In genomic region chr9:18002557-18002956, GRCm38 (mm10) we compare ENCODE assay signal across 13 mouse cellular contexts.
DNase-seq lines count a peak whose midpoint lies in the region; ATAC-seq lines count a peak whose summit lies in the region.
"Had no signal": no experiment of that assay in that cellular context is flagged by ENCODE, and none has a peak within 500 bp of the region (broad histone marks: within the 10 kb centered on the region; RNA-seq: fewer than 3 reads in every experiment).

No protein-coding gene starts in this region.

- DNase-seq in left cerebral cortex, adult 18-20 months (ENCODE audit: low spot score in 2 of 2) = peak; percentile 10 to 22
- DNase-seq in left cerebral cortex, postnatal 36 days (ENCODE audit: low spot score in 2 of 2) = no peak
- DNase-seq in brain, embryonic 18.5 days (ENCODE audit: low read depth, low spot score) = peak; percentile 26
- peak; percentile 4 for DNase-seq in forelimb bud, embryonic 11.5 days (ENCODE audit: low read depth, low spot score)
- no peak for DNase-seq in ovary, postnatal 10 days (ENCODE audit: low spot score)
- DNase-seq in gastrocnemius, adult 8-10 months (ENCODE audit: low spot score in 2 of 2) = no peak
- DNase-seq: cerebellum, adult 8-10 months; gastrocnemius, adult 2 months; heart, postnatal 36 days; lung, postnatal 4 days; thymus, postnatal 25 days had no signal

- WGBS in neural tube, embryonic 14.5 days = 51% methylated on average over 2 of the region's 2 CpGs

- no peaks in the 10 kb centered on the region for H3K36me3 ChIP-seq in neural tube, embryonic 14.5 days (ENCODE audit: control insufficient read depth, insufficient read depth, low read length)

- H3K4me3 ChIP-seq in neural tube, embryonic 14.5 days (ENCODE audit: low read depth, low read length) = no peak overlapping the region
- H3K4me3 ChIP-seq: gastrocnemius, adult 2 months had no signal

- H3K27ac ChIP-seq in neural tube, embryonic 14.5 days (ENCODE audit: low read depth, low read length) = no peak overlapping the region
- H3K27ac ChIP-seq: gastrocnemius, adult 2 months had no signal

- intact Hi-C loops in left cerebral cortex, postnatal 36 days (cut with DNase I) = no loop called here

- no peaks in the 10 kb centered on the region for H3K4me1 ChIP-seq in neural tube, embryonic 14.5 days (ENCODE audit: control insufficient read depth, insufficient read depth, low read length)

- peak; percentile 81 for ATAC-seq in neural tube, embryonic 14.5 days (ENCODE audit: low read depth)
- ATAC-seq: Patski had no signal

- no peak overlapping the region for H3K9ac ChIP-seq in neural tube, embryonic 14.5 days (replicated peaks; ENCODE audit: low read depth, low read length)

- H3K4me2 ChIP-seq in neural tube, embryonic 14.5 days (ENCODE audit: low read depth, low read length) = no peak overlapping the region

- no peaks in the 10 kb centered on the region for H3K9me3 ChIP-seq in neural tube, embryonic 14.5 days (ENCODE audit: control insufficient read depth, low read length)

- H3K27me3 ChIP-seq in neural tube, embryonic 14.5 days (ENCODE audit: control insufficient read depth, insufficient read depth, low read length) = no peaks in the 10 kb centered on the region
- H3K27me3 ChIP-seq: Patski had no signal

Comparison
In these comparisons a context has a peak if more than half of its experiments do, and no peak if none do; other contexts are left out.
1. DNase-seq: peak in left cerebral cortex, adult 18-20 months (2 of 2), brain, embryonic 18.5 days (single experiment) and forelimb bud, embryonic 11.5 days (single experiment); none in left cerebral cortex, postnatal 36 days (0 of 2), ovary, postnatal 10 days (single experiment) and gastrocnemius, adult 8-10 months (0 of 2).